ENCODE assay signal across 16 mouse cellular contexts in genomic region chr8:79096970-79097369, GRCm38 (mm10).
DNase-seq lines count a peak whose midpoint lies in the region; ATAC-seq and TF ChIP-seq lines count a peak whose summit lies in the region.
"Had no signal": no experiment of that assay in that cellular context is flagged by ENCODE, and none has a peak within 500 bp of the region (broad histone marks: within the 10 kb centered on the region; RNA-seq: fewer than 3 reads in every experiment).

No protein-coding gene starts in this region.

- no peak for ATAC-seq in heart, embryonic 16.5 days (replicated peaks; ENCODE audit: extremely low read depth, insufficient read depth, low FRiP score)
- 0 out of 2 replicates have a peak, but pooled peaks have one; percentile 11 for ATAC-seq in lung, embryonic 14.5 days (ENCODE audit: insufficient read depth)
- 0 out of 2 replicates have a peak, but pooled peaks have one; percentile 23 for ATAC-seq in lung, embryonic 15.5 days (ENCODE audit: borderline replicate concordance, extremely low read depth, low FRiP score, low TSS enrichment)
- ATAC-seq: midbrain, embryonic 16.5 days had no signal

- H3K36me3 ChIP-seq in heart, embryonic 16.5 days (ENCODE audit: control insufficient read depth, insufficient read depth) = 0 out of 2 replicates have a peak, but pooled peaks cover 2% of the 10 kb centered on the region
- 0 out of 2 replicates have a peak, but pooled peaks cover 13% of the 10 kb centered on the region for H3K36me3 ChIP-seq in lung, embryonic 14.5 days (ENCODE audit: insufficient read depth)
- H3K36me3 ChIP-seq in lung, embryonic 15.5 days = peaks cover 2% of the 10 kb centered on the region; the same call in 1 of the 2 replicates
- peaks cover 76% of the 10 kb centered on the region for H3K36me3 ChIP-seq in embryonic facial prominence, embryonic 10.5 days (replicated peaks)

- no peak overlapping the region for H3K9ac ChIP-seq in heart, embryonic 16.5 days (ENCODE audit: low read length)
- no peak overlapping the region for H3K9ac ChIP-seq in lung, embryonic 14.5 days
- no peak overlapping the region for H3K9ac ChIP-seq in lung, embryonic 15.5 days
- H3K9ac ChIP-seq: limb, embryonic 12.5 days; neural tube, embryonic 12.5 days had no signal

- H3K4me1 ChIP-seq in heart, embryonic 16.5 days (ENCODE audit: control insufficient read depth, insufficient read depth, low read length) = peaks cover 18% of the 10 kb centered on the region
- no peaks in the 10 kb centered on the region for H3K4me1 ChIP-seq in lung, embryonic 14.5 days (ENCODE audit: insufficient read depth)
- peaks cover 5% of the 10 kb centered on the region for H3K4me1 ChIP-seq in lung, adult 2 months (ENCODE audit: control insufficient read depth, insufficient read depth, low read length)
- no peaks in the 10 kb centered on the region for H3K4me1 ChIP-seq in lung, embryonic 15.5 days
- no peaks in the 10 kb centered on the region for H3K4me1 ChIP-seq in embryonic facial prominence, embryonic 10.5 days
- H3K4me1 ChIP-seq: limb, embryonic 12.5 days had no signal

- WGBS in heart, embryonic 16.5 days = 51% methylated on average over 11 of the region's 11 CpGs
- WGBS in lung, embryonic 14.5 days = 55% methylated on average over 11 of the region's 11 CpGs
- WGBS in lung, adult 2 months = 36% methylated on average over 11 of the region's 11 CpGs
- 63% methylated on average over 11 of the region's 11 CpGs for whole genome bisulfite sequencing in lung, embryonic 15.5 days
- WGBS in embryonic facial prominence, embryonic 10.5 days = 79% methylated on average over 11 of the region's 11 CpGs

- H3K27me3 ChIP-seq in heart, embryonic 16.5 days (ENCODE audit: control insufficient read depth, insufficient read depth, low read length) = no peaks in the 10 kb centered on the region
- no peaks in the 10 kb centered on the region for H3K27me3 ChIP-seq in lung, embryonic 14.5 days (ENCODE audit: insufficient read depth, low read length)
- H3K27me3 ChIP-seq in lung, embryonic 15.5 days = no peaks in the 10 kb centered on the region
- no peaks in the 10 kb centered on the region for H3K27me3 ChIP-seq in embryonic facial prominence, embryonic 10.5 days (replicated peaks; ENCODE audit: low read depth, poor library complexity, severe bottlenecking)
- H3K27me3 ChIP-seq: limb, embryonic 12.5 days; neural tube, embryonic 12.5 days had no signal

- no peak for TF ChIP-seq POLR2A in lung, adult 2 months (IDR thresholded peaks at IDR 0.05; ENCODE audit: borderline replicate concordance, extremely low read depth, low read depth, low read length)

- H3K4me2 ChIP-seq in heart, embryonic 16.5 days (ENCODE audit: low read depth, low read length) = no peak overlapping the region
- H3K4me2 ChIP-seq in lung, embryonic 14.5 days = no peak overlapping the region
- H3K4me2 ChIP-seq in lung, embryonic 15.5 days = no peak overlapping the region
- H3K4me2 ChIP-seq: limb, embryonic 12.5 days; neural tube, embryonic 12.5 days had no signal

- TF ChIP-seq CTCF in lung, embryonic 14.5 days (IDR thresholded peaks at IDR 0.05; ENCODE audit: low read depth) = no peak
- no peak for TF ChIP-seq CTCF in lung, adult 2 months (IDR thresholded peaks at IDR 0.05; ENCODE audit: insufficient read depth, low read length)

- no peak for DNase-seq in heart, postnatal 4 days
- peak; percentile 33 for DNase-seq in lung, embryonic 14.5 days
- no peak for DNase-seq in lung, adult 2 months
- no peak for DNase-seq in embryonic facial prominence, embryonic 10.5 days (ENCODE audit: low spot score)
- DNase-seq in adrenal gland, adult 18-20 months (ENCODE audit: low spot score in 2 of 2) = no peak
- DNase-seq: cerebellum, adult 2 months; heart, adult 2 months; kidney, adult 18-20 months; thymus, postnatal 36 days had no signal

- H3K27ac ChIP-seq in heart, embryonic 16.5 days (ENCODE audit: low read length) = 0 out of 2 replicates have a peak overlapping the region, but pooled peaks have one; percentile 31
- no peak overlapping the region for H3K27ac ChIP-seq in lung, embryonic 14.5 days (ENCODE audit: low read depth)
- no peak overlapping the region for H3K27ac ChIP-seq in lung, embryonic 15.5 days
- no peak overlapping the region for H3K27ac ChIP-seq in embryonic facial prominence, embryonic 10.5 days (replicated peaks)
- H3K27ac ChIP-seq: left cerebral cortex, adult 2 months; limb, embryonic 12.5 days; neural tube, embryonic 12.5 days had no signal

- H3K9me3 ChIP-seq in heart, embryonic 16.5 days (replicated peaks; ENCODE audit: control insufficient read depth, low read length) = no peaks in the 10 kb centered on the region
- no peaks in the 10 kb centered on the region for H3K9me3 ChIP-seq in lung, embryonic 14.5 days (ENCODE audit: low read depth, low read length)
- H3K9me3 ChIP-seq in lung, embryonic 15.5 days = no peaks in the 10 kb centered on the region
- no peaks in the 10 kb centered on the region for H3K9me3 ChIP-seq in embryonic facial prominence, embryonic 10.5 days
- H3K9me3 ChIP-seq: limb, embryonic 12.5 days; neural tube, embryonic 12.5 days had no signal

- H3K4me3 ChIP-seq in heart, embryonic 16.5 days (ENCODE audit: low read length) = no peak overlapping the region
- H3K4me3 ChIP-seq in lung, embryonic 14.5 days (ENCODE audit: low read depth, low read length) = no peak overlapping the region
- no peak overlapping the region for H3K4me3 ChIP-seq in lung, adult 2 months (replicated peaks; ENCODE audit: extremely low read depth, low read depth, low read length)
- H3K4me3 ChIP-seq in lung, embryonic 15.5 days = no peak overlapping the region
- no peak overlapping the region for H3K4me3 ChIP-seq in embryonic facial prominence, embryonic 10.5 days
- H3K4me3 ChIP-seq: erythroblast, embryonic 14.5 days; heart, adult 2 months; left cerebral cortex, adult 2 months; limb, embryonic 12.5 days; neural tube, embryonic 12.5 days had no signal
